Mouse (Mus musculus): ENCODE results near the gene Patz1. TPM values are rescaled to one million over a fixed set of nuclear protein-coding genes. Genes with fewer than 3 reads are reported as not detected.

The Patz1 gene
- polyA plus RNA-seq, 1 experiment, result 36.3 TPM

- Histone ChIP-seq H3K27me3 (replicated peaks; ENCODE audit: control insufficient read depth, insufficient read depth, low read length) (no peaks in the 10 kb centered on the region), H3K36me3 (ENCODE audit: control insufficient read depth, insufficient read depth, low read length) (peaks cover 7% of the 10 kb centered on the region; the same call in 1 of the 2 replicates), H3K27ac (ENCODE audit: insufficient read depth, low read depth, low read length) (peak overlapping the region; percentile 91), H3K4me3 (ENCODE audit: insufficient read depth, low read depth, low read length) (peak overlapping the region; percentile 92), H3K4me1 (ENCODE audit: control insufficient read depth, insufficient read depth, low read length) (peaks cover 18% of the 10 kb centered on the region)
- TF ChIP-seq CTCF (conservative IDR thresholded peaks at IDR 0.05; ENCODE audit: insufficient read depth, insufficient read length, low read depth, low read length) (no peak), POLR2A (IDR thresholded peaks at IDR 0.05; ENCODE audit: low read depth, low read length) (no peak)
- 15% methylated on average over 26 of the region's 26 CpGs for WGBS
- peak; percentile 15 for DNase-seq
These were observed 2.8 kb downstream of the Patz1 start for GRCm38 (mm10) chr11:3291311-3292061.

- WGBS, result 1% methylated on average over 8 of the region's 8 CpGs
- peak overlapping the region; percentile 91 for H3K27ac ChIP-seq (ENCODE audit: insufficient read depth, low read depth, low read length)
- DNase-seq, result peak; percentile 72
- no peak for TF ChIP-seq POLR2A (IDR thresholded peaks at IDR 0.05; ENCODE audit: low read depth, low read length)
- no peak for TF ChIP-seq CTCF (conservative IDR thresholded peaks at IDR 0.05; ENCODE audit: insufficient read depth, insufficient read length, low read depth, low read length)
- peaks cover 7% of the 10 kb centered on the region; the same call in 1 of the 2 replicates for H3K36me3 ChIP-seq (ENCODE audit: control insufficient read depth, insufficient read depth, low read length)
- no peaks in the 10 kb centered on the region for H3K27me3 ChIP-seq (replicated peaks; ENCODE audit: control insufficient read depth, insufficient read depth, low read length)
- peaks cover 17% of the 10 kb centered on the region for H3K4me1 ChIP-seq (ENCODE audit: control insufficient read depth, insufficient read depth, low read length)
- H3K4me3 ChIP-seq (ENCODE audit: insufficient read depth, low read depth, low read length), result peak overlapping the region; percentile 92
These were observed 3.4 kb downstream of the Patz1 start for GRCm38 (mm10) chr11:3292062-3292421.

- DNase-seq, result peak; percentile 70
- TF ChIP-seq CTCF (conservative IDR thresholded peaks at IDR 0.05; ENCODE audit: insufficient read depth, insufficient read length, low read depth, low read length), result no peak
- no peak for TF ChIP-seq POLR2A (IDR thresholded peaks at IDR 0.05; ENCODE audit: low read depth, low read length)
- Histone ChIP-seq H3K27me3 (replicated peaks; ENCODE audit: control insufficient read depth, insufficient read depth, low read length) (no peaks in the 10 kb centered on the region), H3K27ac (ENCODE audit: insufficient read depth, low read depth, low read length) (peak overlapping the region; percentile 91), H3K4me1 (ENCODE audit: control insufficient read depth, insufficient read depth, low read length) (peaks cover 12% of the 10 kb centered on the region), H3K4me3 (ENCODE audit: insufficient read depth, low read depth, low read length) (peak overlapping the region; percentile 0; the same call in 1 of the 2 replicates), H3K36me3 (ENCODE audit: control insufficient read depth, insufficient read depth, low read length) (peaks cover 7% of the 10 kb centered on the region; the same call in 1 of the 2 replicates)
- 22% methylated on average over 8 of the region's 8 CpGs for WGBS
These were observed 4.1 kb downstream of the Patz1 start for GRCm38 (mm10) chr11:3292711-3293249.

- Histone ChIP-seq H3K27ac (ENCODE audit: insufficient read depth, low read depth, low read length) (0 out of 2 replicates have a peak overlapping the region, but pooled peaks have one; percentile 91), H3K36me3 (ENCODE audit: control insufficient read depth, insufficient read depth, low read length) (peaks cover 7% of the 10 kb centered on the region; the same call in 1 of the 2 replicates), H3K4me3 (ENCODE audit: insufficient read depth, low read depth, low read length) (no peak overlapping the region), H3K27me3 (replicated peaks; ENCODE audit: control insufficient read depth, insufficient read depth, low read length) (no peaks in the 10 kb centered on the region), H3K4me1 (ENCODE audit: control insufficient read depth, insufficient read depth, low read length) (peaks cover 10% of the 10 kb centered on the region)
- DNase-seq, result no peak
- WGBS, result 63% methylated on average over 4 of the region's 4 CpGs
- TF ChIP-seq POLR2A (IDR thresholded peaks at IDR 0.05; ENCODE audit: low read depth, low read length), result no peak
- TF ChIP-seq CTCF (conservative IDR thresholded peaks at IDR 0.05; ENCODE audit: insufficient read depth, insufficient read length, low read depth, low read length), result no peak
These were observed 4.7 kb downstream of the Patz1 start for GRCm38 (mm10) chr11:3293361-3293760.

GRCm38 (mm10) chr11:3294641-3295040, 6.0 kb downstream of the Patz1 start:
- H3K4me1 ChIP-seq (ENCODE audit: control insufficient read depth, insufficient read depth, low read length), result peaks cover 10% of the 10 kb centered on the region
- WGBS, result 97% methylated on average over 2 of the region's 2 CpGs
- H3K27ac ChIP-seq (ENCODE audit: insufficient read depth, low read depth, low read length), result no peak overlapping the region
- TF ChIP-seq CTCF (conservative IDR thresholded peaks at IDR 0.05; ENCODE audit: insufficient read depth, insufficient read length, low read depth, low read length) (no peak), POLR2A (IDR thresholded peaks at IDR 0.05; ENCODE audit: low read depth, low read length) (no peak)
- H3K4me3 ChIP-seq (ENCODE audit: insufficient read depth, low read depth, low read length), result no peak overlapping the region
- H3K27me3 ChIP-seq (replicated peaks; ENCODE audit: control insufficient read depth, insufficient read depth, low read length), result no peaks in the 10 kb centered on the region
- no peak for DNase-seq
- H3K36me3 ChIP-seq (ENCODE audit: control insufficient read depth, insufficient read depth, low read length), result peaks cover 7% of the 10 kb centered on the region; the same call in 1 of the 2 replicates

GRCm38 (mm10) chr11:3296056-3296455, 7.4 kb downstream of the Patz1 start:
- Histone ChIP-seq H3K4me1 (ENCODE audit: control insufficient read depth, insufficient read depth, low read length) (peaks cover 8% of the 10 kb centered on the region), H3K27me3 (replicated peaks; ENCODE audit: control insufficient read depth, insufficient read depth, low read length) (no peaks in the 10 kb centered on the region), H3K36me3 (ENCODE audit: control insufficient read depth, insufficient read depth, low read length) (peaks cover 7% of the 10 kb centered on the region; the same call in 1 of the 2 replicates), H3K27ac (ENCODE audit: insufficient read depth, low read depth, low read length) (no peak overlapping the region), H3K4me3 (ENCODE audit: insufficient read depth, low read depth, low read length) (no peak overlapping the region)
- 58% methylated on average over 5 of the region's 5 CpGs for WGBS
- DNase-seq, result no peak
- TF ChIP-seq CTCF (conservative IDR thresholded peaks at IDR 0.05; ENCODE audit: insufficient read depth, insufficient read length, low read depth, low read length), result no peak
- TF ChIP-seq POLR2A (IDR thresholded peaks at IDR 0.05; ENCODE audit: low read depth, low read length), result no peak

Measured in kidney, adult 2 months (tissue).